Mouse (Mus musculus) CD4-positive, CD25-positive, alpha-beta regulatory T cell, adult 4 months (primary cell): ENCODE results near the gene Srsf10. TPM values are rescaled to one million over a fixed set of nuclear protein-coding genes. Genes with fewer than 3 reads are reported as not detected.

Experiments
- ATAC-seq: one replicate; pipeline ENCODE4 v1.8.0; 2017
- polyA plus RNA-seq, 2 experiments: library from polyadenylated mRNA; unstranded; fragments of 100-300 nt; shearing (Covaris generic); gene quantifications; one replicate each; pipeline ENCODE4 v1.2.1; 2017

Gene Srsf10
- polyA plus RNA-seq = 100 to 1,000 TPM; 195 to 208 TPM

- ATAC-seq = peak; percentile 84
Observed at GRCm38 (mm10) chr4:135855536-135856222, at the start of gene Srsf10. Gene Srsf10 (plus strand): TSS chr4:135855747.

GRCm38 (mm10) chr4:135814896-135815295 lies 40.7 kb upstream of the Srsf10 start:
- peak; percentile 83 for ATAC-seq

GRCm38 (mm10) chr4:135816905-135817622 lies 38.5 kb upstream of the Srsf10 start:
- no peak for ATAC-seq

GRCm38 (mm10) chr4:135818366-135818765 lies 37.2 kb upstream of the Srsf10 start:
- ATAC-seq = no peak

- no peak for ATAC-seq
Observed at GRCm38 (mm10) chr4:135819826-135820526, 35.6 kb upstream of the Srsf10 start.

GRCm38 (mm10) chr4:135821772-135822171 lies 33.8 kb upstream of the Srsf10 start:
- ATAC-seq = no peak

GRCm38 (mm10) chr4:135823298-135823697 lies 32.2 kb upstream of the Srsf10 start:
- ATAC-seq = no peak

- ATAC-seq = no peak
Observed at GRCm38 (mm10) chr4:135824254-135824653, 31.3 kb upstream of the Srsf10 start.

- ATAC-seq = no peak
Observed at GRCm38 (mm10) chr4:135828491-135828890, 27.1 kb upstream of the Srsf10 start.

GRCm38 (mm10) chr4:135832070-135832469 lies 23.5 kb upstream of the Srsf10 start:
- no peak for ATAC-seq

- no peak for ATAC-seq
Observed at GRCm38 (mm10) chr4:135833301-135834123, 22.0 kb upstream of the Srsf10 start.

GRCm38 (mm10) chr4:135834124-135834717 lies 21.3 kb upstream of the Srsf10 start:
- ATAC-seq = no peak

- ATAC-seq = no peak
Observed at GRCm38 (mm10) chr4:135838925-135839292, 16.6 kb upstream of the Srsf10 start.

GRCm38 (mm10) chr4:135839293-135840011 lies 16.1 kb upstream of the Srsf10 start:
- no peak for ATAC-seq

- no peak for ATAC-seq
Observed at GRCm38 (mm10) chr4:135844400-135844799, 11.1 kb upstream of the Srsf10 start.

- ATAC-seq = no peak
Observed at GRCm38 (mm10) chr4:135847581-135847980, 8.0 kb upstream of the Srsf10 start.

- ATAC-seq = peak; percentile 41
Observed at GRCm38 (mm10) chr4:135850411-135851095, 5.0 kb upstream of the Srsf10 start.

- no peak for ATAC-seq
Observed at GRCm38 (mm10) chr4:135851942-135852341, 3.6 kb upstream of the Srsf10 start.

GRCm38 (mm10) chr4:135853987-135854546 lies 1.5 kb upstream of the Srsf10 start:
- ATAC-seq = no peak

GRCm38 (mm10) chr4:135854630-135855029 lies 917 bp upstream of the Srsf10 start:
- no peak for ATAC-seq

- peak; percentile 3 for ATAC-seq
Observed at GRCm38 (mm10) chr4:135855080-135855479, 467 bp upstream of the Srsf10 start.
